ENCODE assay signal across 23 mouse cellular contexts in the genomic region with DNA sequence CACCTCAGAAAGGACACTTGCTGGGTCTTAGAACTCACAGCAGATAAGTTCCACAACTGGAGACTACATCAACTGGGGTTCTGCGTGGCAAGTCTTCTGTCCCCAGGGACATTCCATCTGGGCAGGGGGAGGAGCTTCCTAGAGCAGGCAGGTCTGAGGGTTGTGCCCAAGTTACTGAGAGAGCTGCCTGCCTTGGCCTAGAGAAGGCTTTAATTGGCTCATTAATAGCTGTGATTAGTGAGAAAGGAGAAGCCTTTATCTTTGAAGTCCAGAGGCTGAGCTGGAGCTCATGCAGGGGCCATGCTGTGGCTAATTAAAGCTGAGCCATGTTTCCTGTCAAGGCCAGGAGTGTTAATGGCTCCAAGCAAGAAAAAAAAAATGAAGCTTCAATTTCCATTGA. TPM values are rescaled to one million over a fixed set of nuclear protein-coding genes. Genes with fewer than 3 reads are reported as not detected.
DNase-seq lines count a peak whose midpoint lies in the region; ATAC-seq and TF ChIP-seq lines count a peak whose summit lies in the region.
"Had no signal": no experiment of that assay in that cellular context is flagged by ENCODE, and none has a peak within 500 bp of the region (broad histone marks: within the 10 kb centered on the region; RNA-seq: fewer than 3 reads in every experiment).

No protein-coding gene starts in this region.

- no peak overlapping the region for H3K4me3 ChIP-seq in hindbrain, postnatal 0 days (ENCODE audit: low read length)
- H3K4me3 ChIP-seq in hindbrain, embryonic 10.5 days = no peak overlapping the region
- no peak overlapping the region for H3K4me3 ChIP-seq in forebrain, embryonic 12.5 days (replicated peaks)
- no peak overlapping the region for H3K4me3 ChIP-seq in midbrain, embryonic 12.5 days
- H3K4me3 ChIP-seq: heart, embryonic 10.5 days; neural tube, embryonic 15.5 days had no signal

- no peak for TF ChIP-seq CTCF in hindbrain, postnatal 0 days (IDR thresholded peaks at IDR 0.05; ENCODE audit: low read depth)
- TF ChIP-seq CTCF in brain, embryonic 14.5 days (IDR thresholded peaks at IDR 0.05; ENCODE audit: borderline replicate concordance, extremely low read depth, insufficient read depth, insufficient read length) = no peak

- no peaks in the 10 kb centered on the region for H3K9me3 ChIP-seq in hindbrain, postnatal 0 days (ENCODE audit: low read length)
- no peaks in the 10 kb centered on the region for H3K9me3 ChIP-seq in hindbrain, embryonic 10.5 days
- no peaks in the 10 kb centered on the region for H3K9me3 ChIP-seq in forebrain, embryonic 12.5 days
- H3K9me3 ChIP-seq in midbrain, embryonic 12.5 days = no peaks in the 10 kb centered on the region
- H3K9me3 ChIP-seq: heart, embryonic 10.5 days; neural tube, embryonic 15.5 days had no signal

- no peak overlapping the region for H3K27ac ChIP-seq in hindbrain, postnatal 0 days
- no peak overlapping the region for H3K27ac ChIP-seq in hindbrain, embryonic 10.5 days
- H3K27ac ChIP-seq in forebrain, embryonic 12.5 days = 0 out of 2 replicates have a peak overlapping the region, but pooled peaks have one; percentile 5
- H3K27ac ChIP-seq in midbrain, embryonic 12.5 days (replicated peaks) = no peak overlapping the region
- H3K27ac ChIP-seq: heart, embryonic 10.5 days; macrophage; neural tube, embryonic 15.5 days had no signal

- WGBS in hindbrain, postnatal 0 days = 15% methylated on average over 1 of the region's 1 CpGs
- 28% methylated on average over 1 of the region's 1 CpGs for WGBS in hindbrain, embryonic 10.5 days
- 3% methylated on average over 1 of the region's 1 CpGs for WGBS in forebrain, embryonic 12.5 days
- WGBS in midbrain, embryonic 12.5 days = 21% methylated on average over 1 of the region's 1 CpGs

- no peak overlapping the region for H3K9ac ChIP-seq in hindbrain, postnatal 0 days (replicated peaks; ENCODE audit: low read length)
- no peak overlapping the region for H3K9ac ChIP-seq in forebrain, embryonic 12.5 days
- no peak overlapping the region for H3K9ac ChIP-seq in midbrain, embryonic 12.5 days (replicated peaks)
- H3K9ac ChIP-seq: lung, embryonic 14.5 days; neural tube, embryonic 15.5 days had no signal

- TF ChIP-seq POLR2A in brain, embryonic 14.5 days (IDR thresholded peaks at IDR 0.05; ENCODE audit: borderline replicate concordance, extremely low read depth, insufficient read depth, insufficient read length, poor library complexity, severe bottlenecking) = no peak

- H3K4me2 ChIP-seq in hindbrain, postnatal 0 days (ENCODE audit: low read depth, low read length) = no peak overlapping the region
- H3K4me2 ChIP-seq in forebrain, embryonic 12.5 days = no peak overlapping the region
- no peak overlapping the region for H3K4me2 ChIP-seq in midbrain, embryonic 12.5 days (replicated peaks)
- H3K4me2 ChIP-seq: liver, embryonic 11.5 days; lung, embryonic 14.5 days; neural tube, embryonic 15.5 days had no signal

- H3K4me1 ChIP-seq in hindbrain, postnatal 0 days (ENCODE audit: insufficient read depth, low read length) = peaks cover 6% of the 10 kb centered on the region; the same call in 1 of the 2 replicates
- H3K4me1 ChIP-seq in hindbrain, embryonic 10.5 days (replicated peaks) = 0 out of 2 replicates have a peak, but pooled peaks cover 7% of the 10 kb centered on the region
- peaks cover 5% of the 10 kb centered on the region; the same call in 1 of the 2 replicates for H3K4me1 ChIP-seq in forebrain, embryonic 12.5 days
- peaks cover 9% of the 10 kb centered on the region; the same call in 1 of the 2 replicates for H3K4me1 ChIP-seq in midbrain, embryonic 12.5 days
- H3K4me1 ChIP-seq: neural tube, embryonic 15.5 days had no signal

- ATAC-seq in hindbrain, postnatal 0 days = no peak
- peak; percentile 91; the same call in 1 of the 2 replicates for ATAC-seq in forebrain, embryonic 12.5 days (ENCODE audit: low FRiP score)
- peak; percentile 73 for ATAC-seq in midbrain, embryonic 12.5 days (ENCODE audit: low FRiP score, low read depth)
- ATAC-seq: activated CD4-positive, CD25-positive, alpha-beta regulatory T cell, adult 4 months; intestine, embryonic 16.5 days; Patski had no signal

- no peaks in the 10 kb centered on the region for H3K27me3 ChIP-seq in hindbrain, postnatal 0 days (ENCODE audit: insufficient read depth, low read length)
- H3K27me3 ChIP-seq in hindbrain, embryonic 10.5 days (ENCODE audit: insufficient read depth, poor library complexity, severe bottlenecking) = no peaks in the 10 kb centered on the region
- H3K27me3 ChIP-seq in forebrain, embryonic 12.5 days = no peaks in the 10 kb centered on the region
- no peaks in the 10 kb centered on the region for H3K27me3 ChIP-seq in midbrain, embryonic 12.5 days
- H3K27me3 ChIP-seq: neural tube, embryonic 15.5 days had no signal

- no peaks in the 10 kb centered on the region for H3K36me3 ChIP-seq in hindbrain, postnatal 0 days (ENCODE audit: insufficient read depth, low read length)
- no peaks in the 10 kb centered on the region for H3K36me3 ChIP-seq in hindbrain, embryonic 10.5 days
- no peaks in the 10 kb centered on the region for H3K36me3 ChIP-seq in forebrain, embryonic 12.5 days (replicated peaks)
- no peaks in the 10 kb centered on the region for H3K36me3 ChIP-seq in midbrain, embryonic 12.5 days
- H3K36me3 ChIP-seq: heart, embryonic 10.5 days; neural tube, embryonic 15.5 days had no signal

- DNase-seq in hindbrain, postnatal 0 days (ENCODE audit: low spot score) = peak; percentile 12
- no peak for DNase-seq in hindbrain, embryonic 10.5 days (ENCODE audit: low spot score)
- DNase-seq in brain, embryonic 14.5 days (ENCODE audit: low read depth) = peak; percentile 81
- no peak for DNase-seq in layer of hippocampus, postnatal 10 days (ENCODE audit: low spot score in 2 of 2)
- no peak for DNase-seq in left cerebral cortex, adult 18-20 months (ENCODE audit: low spot score in 2 of 2)
- no peak for DNase-seq in frontal cortex, postnatal 36 days (ENCODE audit: low spot score in 2 of 2)
- DNase-seq: adrenal gland, postnatal 25 days; cerebellum, adult 9-11 months; gastrocnemius, postnatal 25 days; heart, postnatal 14 days; layer of hippocampus, postnatal 36 days; lung, embryonic 14.5 days; right cerebral cortex, postnatal 4 days; thymus, postnatal 25 days had no signal

RNA-seq across cellular contexts. Expression of a gene that starts 23.9 kb away (rescaled TPM):
- total RNA-seq in hindbrain, postnatal 0 days (2014; rRNA removed) = 1.5 and 1.8 TPM in 2 replicates
- polyA plus RNA-seq in hindbrain, postnatal 0 days (2015; fragmentation: Nextera tagmentation; extraction: Ambion mirVana) = 0.59 and 0.65 TPM in 2 replicates
- 1.2 and 1.5 TPM in 2 replicates for polyA plus RNA-seq in hindbrain, embryonic 10.5 days (2016; fragmentation: Nextera tagmentation; extraction: Ambion mirVana)
- 0.61 and 1.5 TPM in 2 replicates for polyA plus RNA-seq in brain, embryonic 14.5 days (2012; rRNA removed)
- 0.72 and 1.00 TPM in 2 replicates for polyA plus RNA-seq in forebrain, embryonic 12.5 days (2016; fragmentation: Nextera tagmentation; extraction: Ambion mirVana)
- polyA plus RNA-seq in midbrain, embryonic 12.5 days (2016; fragmentation: Nextera tagmentation; extraction: Ambion mirVana) = 1.8 and 2.0 TPM in 2 replicates
- 1 to 10 TPM; 1.3 to 1.5 TPM for total RNA-seq in layer of hippocampus, postnatal 10 days (2021)
- 1 to 10 TPM; 5.2 to 5.4 TPM for total RNA-seq in left cerebral cortex, adult 18-20 months (2021)
- polyA plus RNA-seq: activated CD4-positive, CD25-positive, alpha-beta regulatory T cell, adult 4 months; macrophage had no signal

Comparison
In these comparisons a context has a peak if more than half of its experiments do, and no peak if none do; other contexts are left out.
1. DNase-seq: peak in hindbrain, postnatal 0 days (single experiment) and brain, embryonic 14.5 days (single experiment); none in hindbrain, embryonic 10.5 days (single experiment), layer of hippocampus, postnatal 10 days (0 of 2), left cerebral cortex, adult 18-20 months (0 of 2) and frontal cortex, postnatal 36 days (0 of 2).